Mouse (Mus musculus) T-helper 2 cell (primary cell): ENCODE data around the gene Gm14698.
"Not testable (repeated sequence)": the region's sequence is repeated elsewhere in the genome, so short reads cannot be mapped to it uniquely, and the experiment has no call there.

Experiments used
- in situ Hi-C: fragments of 300-600 bp; cut with MboI, MseI; formaldehyde crosslinking; loops from one replicate; pipeline ENCODE4 v1.15.1; 2025; ENCODE audit warnings: high pct_unique_total_duplicates

Gene Gm14698

GRCm38 (mm10) chrX:68821059-68821458, at the start of gene Gm14698:
TSS of gene Gm14698 (plus strand) at chrX:68821093.
- in situ Hi-C loops, result not testable (repeated sequence)

GRCm38 (mm10) chrX:68820449-68820848, 444 bp upstream of the Gm14698 start:
- in situ Hi-C loops, result not testable (repeated sequence)

GRCm38 (mm10) chrX:68839548-68840444, 18.9 kb downstream of the Gm14698 start:
- in situ Hi-C loops, result no loop called here

- in situ Hi-C loops, result no loop called here
These were observed 44.3 kb downstream of the Gm14698 start for GRCm38 (mm10) chrX:68865145-68865544.
